In the genomic region with DNA sequence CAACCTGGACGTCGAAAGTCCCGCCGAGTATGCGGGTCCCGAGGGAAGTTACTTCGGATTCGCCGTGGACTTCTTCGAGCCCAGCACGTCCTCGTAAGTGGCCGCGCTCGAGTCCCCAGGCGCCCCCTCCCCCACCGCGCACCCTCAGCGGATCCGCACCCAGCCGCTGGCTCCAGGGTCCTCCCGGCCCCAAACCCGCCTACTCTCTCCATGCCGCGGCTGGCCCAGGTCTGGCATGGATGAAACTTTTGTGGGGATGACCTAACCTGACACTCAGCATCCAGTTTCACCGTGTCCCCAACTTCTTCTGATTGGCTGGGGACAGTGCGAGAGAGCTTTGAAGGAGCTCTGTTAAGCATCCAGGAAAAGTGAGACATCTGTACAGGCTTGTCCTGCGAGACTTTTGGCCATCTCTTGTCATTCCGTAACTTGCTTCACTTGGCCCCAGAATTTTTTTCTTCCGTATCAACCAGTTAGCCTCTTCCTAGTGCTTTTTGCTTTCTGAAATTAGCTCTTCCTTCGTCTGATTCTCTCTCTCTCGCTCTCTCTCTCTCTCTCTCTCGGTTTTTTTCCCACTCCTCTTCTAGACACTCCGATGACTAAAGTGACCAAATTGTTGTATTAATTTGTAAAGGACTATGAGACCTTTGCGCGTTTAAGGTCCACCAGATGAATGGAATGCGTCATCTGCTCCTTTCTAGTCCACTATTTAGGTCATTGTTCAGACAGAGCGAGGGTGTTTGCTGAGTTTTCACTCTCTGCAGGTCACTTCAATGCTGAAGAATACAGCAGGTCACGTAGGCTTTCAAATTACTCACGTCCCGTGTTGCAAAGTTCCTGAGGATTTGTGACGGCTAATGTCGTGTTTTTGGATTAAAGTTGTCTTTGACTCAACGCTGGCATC, we compare ENCODE assay signal across 7 mouse cellular contexts. TPM values are rescaled to one million over a fixed set of nuclear protein-coding genes. Genes with fewer than 3 reads are reported as not detected.
DNase-seq lines count a peak whose midpoint lies in the region; ATAC-seq and TF ChIP-seq lines count a peak whose summit lies in the region.

No protein-coding gene starts in this region.

- peak overlapping the region; percentile 62 for H3K27ac ChIP-seq in brown adipose tissue, adult 24 weeks (replicated peaks; ENCODE audit: low read depth, low read length)
- peak overlapping the region; percentile 87 for H3K27ac ChIP-seq in hindbrain, embryonic 12.5 days
- peak overlapping the region; percentile 99 for H3K27ac ChIP-seq in limb, embryonic 10.5 days
- H3K27ac ChIP-seq in midbrain, embryonic 10.5 days (replicated peaks) = peak overlapping the region; percentile 95
- H3K27ac ChIP-seq in small intestine, adult 2 months (ENCODE audit: insufficient read depth, low read depth, low read length) = peak overlapping the region; percentile 71

- peak overlapping the region; percentile 89 for H3K4me3 ChIP-seq in brown adipose tissue, adult 24 weeks (ENCODE audit: insufficient read depth, low read depth, low read length)
- H3K4me3 ChIP-seq in hindbrain, embryonic 12.5 days = peak overlapping the region; percentile 67
- peak overlapping the region; percentile 85 for H3K4me3 ChIP-seq in limb, embryonic 10.5 days
- H3K4me3 ChIP-seq in midbrain, embryonic 10.5 days = peak overlapping the region; percentile 85
- H3K4me3 ChIP-seq in small intestine, adult 2 months (ENCODE audit: low read depth, low read length) = peak overlapping the region; percentile 96

- DNase-seq in Muller cell, postnatal 12 days (ENCODE audit: inconsistent ontology term) = peak; percentile 81
- DNase-seq in frontal cortex, postnatal 10 days (ENCODE audit: low spot score in 2 of 2) = peak; percentile 41 to 57
- DNase-seq in limb, embryonic 10.5 days (ENCODE audit: low spot score) = peak; percentile 76
- peak; percentile 74 for DNase-seq in midbrain, embryonic 10.5 days (ENCODE audit: low spot score)

- H3K4me1 ChIP-seq in brown adipose tissue, adult 24 weeks (ENCODE audit: control insufficient read depth, insufficient read depth, insufficient read length, low read length) = peaks cover 2% of the 10 kb centered on the region
- peaks cover 10% of the 10 kb centered on the region for H3K4me1 ChIP-seq in hindbrain, embryonic 12.5 days
- peaks cover 38% of the 10 kb centered on the region for H3K4me1 ChIP-seq in limb, embryonic 10.5 days
- H3K4me1 ChIP-seq in midbrain, embryonic 10.5 days = peaks cover 23% of the 10 kb centered on the region
- H3K4me1 ChIP-seq in small intestine, adult 2 months (ENCODE audit: control insufficient read depth, insufficient read depth, insufficient read length, low read length) = peaks cover 3% of the 10 kb centered on the region; the same call in 1 of the 2 replicates

- no peaks in the 10 kb centered on the region for H3K9me3 ChIP-seq in hindbrain, embryonic 12.5 days (replicated peaks)
- H3K9me3 ChIP-seq in limb, embryonic 10.5 days (replicated peaks) = no peaks in the 10 kb centered on the region
- no peaks in the 10 kb centered on the region for H3K9me3 ChIP-seq in midbrain, embryonic 10.5 days (replicated peaks)

- peak overlapping the region; percentile 86 for H3K4me2 ChIP-seq in hindbrain, embryonic 12.5 days (replicated peaks)

- no peaks in the 10 kb centered on the region for H3K27me3 ChIP-seq in hindbrain, embryonic 12.5 days
- H3K27me3 ChIP-seq in limb, embryonic 10.5 days (ENCODE audit: low read depth, poor library complexity, severe bottlenecking) = no peaks in the 10 kb centered on the region
- no peaks in the 10 kb centered on the region for H3K27me3 ChIP-seq in midbrain, embryonic 10.5 days (ENCODE audit: low read depth, poor library complexity, severe bottlenecking)
- H3K27me3 ChIP-seq in small intestine, adult 2 months (ENCODE audit: control insufficient read depth, insufficient read depth, low read length) = no peaks in the 10 kb centered on the region

- 3% methylated on average over 44 of the region's 44 CpGs for WGBS in hindbrain, embryonic 12.5 days
- WGBS in limb, embryonic 10.5 days = 7% methylated on average over 44 of the region's 44 CpGs
- 5% methylated on average over 44 of the region's 44 CpGs for WGBS in midbrain, embryonic 10.5 days
- WGBS in small intestine, adult 2 months = 6% methylated on average over 44 of the region's 44 CpGs

- ATAC-seq in hindbrain, embryonic 12.5 days (ENCODE audit: low FRiP score) = peak; percentile 73

- no peaks in the 10 kb centered on the region for H3K36me3 ChIP-seq in hindbrain, embryonic 12.5 days
- H3K36me3 ChIP-seq in limb, embryonic 10.5 days = peaks cover 16% of the 10 kb centered on the region
- H3K36me3 ChIP-seq in midbrain, embryonic 10.5 days = no peaks in the 10 kb centered on the region
- no peaks in the 10 kb centered on the region for H3K36me3 ChIP-seq in small intestine, adult 2 months (ENCODE audit: control insufficient read depth, insufficient read depth, low read length)

- H3K9ac ChIP-seq in hindbrain, embryonic 12.5 days = peak overlapping the region; percentile 86

- no peak for TF ChIP-seq CTCF in small intestine, adult 2 months (IDR thresholded peaks at IDR 0.05; ENCODE audit: extremely low read depth, insufficient read length, insufficient replicate concordance, low read depth, low read length)

- no peak for TF ChIP-seq POLR2A in small intestine, adult 2 months (IDR thresholded peaks at IDR 0.05; ENCODE audit: low read depth, low read length)

RNA-seq across cellular contexts. Expression of a gene that starts 0.9 kb away (rescaled TPM):
- polyA plus RNA-seq in brown adipose tissue, adult 24 weeks (2012; ENCODE audit: insufficient read depth, insufficient read length, missing spikeins) = 25.3 and 29.7 TPM in 2 replicates
- polyA plus RNA-seq in hindbrain, embryonic 12.5 days (2016; fragmentation: Nextera tagmentation; extraction: Ambion mirVana) = 55.4 and 59.7 TPM in 2 replicates
- polyA plus RNA-seq in limb, embryonic 10.5 days (2016; fragmentation: Nextera tagmentation; extraction: Ambion mirVana) = 53.0 and 56.0 TPM in 2 replicates
- polyA plus RNA-seq in midbrain, embryonic 10.5 days (2016; fragmentation: Nextera tagmentation; extraction: Ambion mirVana) = 28.8 and 29.2 TPM in 2 replicates
- polyA plus RNA-seq in small intestine, adult 2 months (2012; rRNA removed) = 36.1 and 43.9 TPM in 2 replicates

Comparison
In these comparisons a context has a peak if more than half of its experiments do, and no peak if none do; other contexts are left out.
1. Peak in every context shown above with its lines: DNase-seq, ATAC-seq, H3K4me3 ChIP-seq and H3K27ac ChIP-seq.